Mouse (Mus musculus): ENCODE data around the gene Gm5617. TPM values are rescaled to one million over a fixed set of nuclear protein-coding genes. Genes with fewer than 3 reads are reported as not detected.

Gene Gm5617
- 41.3 and 45.1 TPM in 2 replicates for polyA plus RNA-seq (2014; fragmentation: Nextera tagmentation; extraction: Ambion mirVana)

DNA sequence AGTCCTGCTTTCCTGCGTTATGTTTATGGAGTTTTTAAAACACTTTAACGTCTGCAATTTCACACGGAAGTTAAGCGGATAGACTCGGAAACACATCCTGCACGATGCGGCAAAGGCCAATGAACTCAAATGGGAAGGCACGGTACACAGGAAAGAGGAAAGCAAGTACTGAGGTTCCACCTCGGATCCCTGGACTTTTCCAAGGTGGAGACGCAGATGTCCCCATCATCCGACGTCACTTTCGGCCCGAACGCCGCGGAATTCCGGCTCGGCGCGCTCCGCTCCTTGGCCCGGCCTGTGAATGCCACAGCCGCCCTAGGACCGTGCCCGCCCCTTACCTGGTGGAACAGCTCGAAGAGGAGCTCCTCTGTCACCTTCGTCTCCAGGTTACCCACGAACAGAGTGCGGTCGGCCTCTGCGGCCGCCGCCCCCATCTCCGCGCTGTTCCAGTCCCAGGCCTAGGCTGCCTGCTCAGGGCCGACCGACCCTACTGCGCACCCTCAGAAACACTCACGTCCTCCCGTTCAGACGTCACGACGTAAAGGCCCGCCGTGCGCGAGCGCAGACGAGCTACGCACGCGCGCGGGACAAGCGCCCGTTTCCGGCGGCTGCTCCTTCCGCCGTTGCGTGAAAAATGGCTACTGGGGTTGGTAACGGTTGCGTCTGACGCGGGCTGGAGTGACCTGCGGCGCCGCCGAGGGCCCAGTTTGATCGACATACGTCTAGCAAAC, at the start of gene Gm5617, which contains the start of gene Rbm7:
Gm5617 (plus strand) TSS at position 626 of the 731 bp plus-strand sequence.
Rbm7 (minus strand) TSS at position 483 of the 731 bp plus-strand sequence.
- no peaks in the 10 kb centered on the region for H3K27me3 ChIP-seq (ENCODE audit: control insufficient read depth, insufficient read depth, low read length)
- H3K27ac ChIP-seq (ENCODE audit: low read depth, low read length), result peak within 1 kb of the TSS; percentile 81
- peak within 1 kb of the TSS; percentile 89 for H3K9ac ChIP-seq (ENCODE audit: low read depth, low read length)
- under 1% methylated on average over 71 of the region's 72 CpGs for WGBS
- peak within 1 kb of the TSS; percentile 88 for H3K4me2 ChIP-seq (replicated peaks; ENCODE audit: low read depth, low read length)
- H3K4me1 ChIP-seq (ENCODE audit: control insufficient read depth, insufficient read depth, low read length), result peaks cover 15% of the 10 kb centered on the region; the same call in 1 of the 2 replicates
- no peaks in the 10 kb centered on the region for H3K9me3 ChIP-seq (ENCODE audit: control insufficient read depth, low read length)
- peak within 1 kb of the TSS; percentile 56 for H3K4me3 ChIP-seq (ENCODE audit: low read length)
- H3K36me3 ChIP-seq (ENCODE audit: control insufficient read depth, insufficient read depth, low read length), result peaks cover 35% of the 10 kb centered on the region
- ATAC-seq (ENCODE audit: low FRiP score, low TSS enrichment), result peak; percentile 99

GRCm38 (mm10) chr9:48447783-48448209, 47.4 kb upstream of the Gm5617 start:
- 42% methylated on average over 5 of the region's 5 CpGs for WGBS
- H3K27me3 ChIP-seq (ENCODE audit: control insufficient read depth, insufficient read depth, low read length), result no peaks in the 10 kb centered on the region
- H3K36me3 ChIP-seq (ENCODE audit: control insufficient read depth, insufficient read depth, low read length), result no peaks in the 10 kb centered on the region
- no peak overlapping the region for H3K9ac ChIP-seq (ENCODE audit: low read depth, low read length)
- H3K27ac ChIP-seq (ENCODE audit: low read depth, low read length), result no peak overlapping the region
- no peaks in the 10 kb centered on the region for H3K4me1 ChIP-seq (ENCODE audit: control insufficient read depth, insufficient read depth, low read length)
- ATAC-seq (ENCODE audit: low FRiP score, low TSS enrichment), result no peak
- no peaks in the 10 kb centered on the region for H3K9me3 ChIP-seq (ENCODE audit: control insufficient read depth, low read length)
- H3K4me3 ChIP-seq (ENCODE audit: low read length), result no peak overlapping the region
- no peak overlapping the region for H3K4me2 ChIP-seq (replicated peaks; ENCODE audit: low read depth, low read length)

DNA sequence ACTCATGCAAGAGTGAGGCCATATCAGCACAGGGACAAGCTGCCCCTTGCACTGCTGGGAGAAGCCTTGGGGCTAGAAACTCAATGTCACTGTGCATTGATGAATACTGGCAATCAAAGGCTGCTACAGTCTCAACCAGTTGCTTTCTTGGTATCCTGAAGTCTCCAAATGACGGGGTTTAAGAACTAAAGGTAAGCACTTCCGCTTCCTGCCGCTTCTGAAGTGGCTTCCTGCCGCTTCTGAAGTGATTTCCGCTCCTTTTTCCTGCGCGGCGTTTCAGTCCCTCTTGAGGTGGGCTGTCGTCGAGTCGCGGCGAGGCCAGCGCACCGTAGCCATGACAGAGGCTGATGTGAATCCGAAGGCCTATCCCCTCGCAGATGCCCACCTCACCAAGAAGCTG, 45.2 kb upstream of the Gm5617 start:
- H3K9ac ChIP-seq (ENCODE audit: low read depth, low read length), result no peak overlapping the region
- 92% methylated on average over 17 of the region's 17 CpGs for WGBS

DNA sequence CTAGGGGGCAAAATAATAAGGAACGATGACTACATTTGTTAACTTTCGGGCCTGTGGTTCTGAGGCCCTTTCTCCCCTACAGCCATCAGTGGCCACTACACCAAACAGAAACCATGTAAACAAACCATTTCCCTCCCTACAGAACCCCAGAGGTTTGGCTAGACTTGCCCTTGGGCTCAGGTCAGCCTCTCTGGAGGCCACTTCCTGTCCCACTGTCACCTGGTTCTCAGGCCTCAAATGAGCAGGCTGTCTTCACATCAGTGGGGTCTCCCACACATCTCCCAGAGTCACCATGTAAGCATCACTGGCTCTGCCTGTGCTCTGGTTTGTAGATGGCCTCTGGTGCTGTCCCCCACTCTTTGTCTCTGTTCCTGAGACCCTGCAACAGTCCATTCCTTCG, 39.3 kb upstream of the Gm5617 start:
- ATAC-seq (ENCODE audit: low FRiP score, low TSS enrichment), result no peak
- WGBS, result 89% methylated on average over 3 of the region's 3 CpGs
- Histone ChIP-seq H3K9ac (ENCODE audit: low read depth, low read length) (no peak overlapping the region), H3K4me2 (replicated peaks; ENCODE audit: low read depth, low read length) (no peak overlapping the region), H3K4me1 (ENCODE audit: control insufficient read depth, insufficient read depth, low read length) (no peaks in the 10 kb centered on the region), H3K4me3 (ENCODE audit: low read length) (no peak overlapping the region), H3K27me3 (ENCODE audit: control insufficient read depth, insufficient read depth, low read length) (no peaks in the 10 kb centered on the region), H3K36me3 (ENCODE audit: control insufficient read depth, insufficient read depth, low read length) (no peaks in the 10 kb centered on the region), H3K27ac (ENCODE audit: low read depth, low read length) (no peak overlapping the region), H3K9me3 (ENCODE audit: control insufficient read depth, low read length) (no peaks in the 10 kb centered on the region)

More for the DNA sequence above, 45.2 kb upstream of the Gm5617 start:
- no peak overlapping the region for H3K27ac ChIP-seq (ENCODE audit: low read depth, low read length)
- no peak overlapping the region for H3K4me3 ChIP-seq (ENCODE audit: low read length)
- H3K9me3 ChIP-seq (ENCODE audit: control insufficient read depth, low read length), result no peaks in the 10 kb centered on the region
- no peak for ATAC-seq (ENCODE audit: low FRiP score, low TSS enrichment)
- no peaks in the 10 kb centered on the region for H3K4me1 ChIP-seq (ENCODE audit: control insufficient read depth, insufficient read depth, low read length)
- H3K36me3 ChIP-seq (ENCODE audit: control insufficient read depth, insufficient read depth, low read length), result no peaks in the 10 kb centered on the region
- H3K27me3 ChIP-seq (ENCODE audit: control insufficient read depth, insufficient read depth, low read length), result no peaks in the 10 kb centered on the region
- H3K4me2 ChIP-seq (replicated peaks; ENCODE audit: low read depth, low read length), result no peak overlapping the region

DNA sequence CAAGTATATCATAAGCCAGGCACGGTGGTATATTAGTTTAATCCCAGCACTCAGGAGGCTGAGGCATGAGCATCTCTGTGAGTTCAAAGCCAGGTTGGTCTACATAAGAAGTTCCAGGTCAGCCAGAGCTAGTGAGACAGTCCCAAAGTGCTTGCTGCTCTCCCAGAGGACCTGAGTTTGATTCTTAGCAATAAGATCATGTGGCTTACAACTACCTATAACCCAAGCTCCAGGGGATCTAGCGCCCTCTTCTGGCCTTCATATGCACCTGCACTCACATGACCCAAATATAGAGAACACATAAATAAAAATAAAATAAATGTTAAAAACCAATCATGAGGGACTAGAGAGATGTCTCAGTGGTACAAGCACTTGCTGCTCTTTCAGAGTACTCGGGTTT, 36.4 kb upstream of the Gm5617 start:
- no peak overlapping the region for H3K9ac ChIP-seq (ENCODE audit: low read depth, low read length)
- no peak for ATAC-seq (ENCODE audit: low FRiP score, low TSS enrichment)
- H3K27ac ChIP-seq (ENCODE audit: low read depth, low read length), result no peak overlapping the region
- no peaks in the 10 kb centered on the region for H3K4me1 ChIP-seq (ENCODE audit: control insufficient read depth, insufficient read depth, low read length)
- no peaks in the 10 kb centered on the region for H3K27me3 ChIP-seq (ENCODE audit: control insufficient read depth, insufficient read depth, low read length)
- no peaks in the 10 kb centered on the region for H3K9me3 ChIP-seq (ENCODE audit: control insufficient read depth, low read length)
- no peak overlapping the region for H3K4me2 ChIP-seq (replicated peaks; ENCODE audit: low read depth, low read length)
- no peak overlapping the region for H3K4me3 ChIP-seq (ENCODE audit: low read length)
- no peaks in the 10 kb centered on the region for H3K36me3 ChIP-seq (ENCODE audit: control insufficient read depth, insufficient read depth, low read length)
- WGBS, result 72% methylated on average over 3 of the region's 3 CpGs

- no peak overlapping the region for H3K27ac ChIP-seq (ENCODE audit: low read depth, low read length)
- no peak overlapping the region for H3K4me3 ChIP-seq (ENCODE audit: low read length)
- H3K9ac ChIP-seq (ENCODE audit: low read depth, low read length), result no peak overlapping the region
- no peaks in the 10 kb centered on the region for H3K4me1 ChIP-seq (ENCODE audit: control insufficient read depth, insufficient read depth, low read length)
- H3K4me2 ChIP-seq (replicated peaks; ENCODE audit: low read depth, low read length), result no peak overlapping the region
- ATAC-seq (ENCODE audit: low FRiP score, low TSS enrichment), result no peak
- WGBS, result 80% methylated on average over 5 of the region's 5 CpGs
- H3K9me3 ChIP-seq (ENCODE audit: control insufficient read depth, low read length), result no peaks in the 10 kb centered on the region
- no peaks in the 10 kb centered on the region for H3K36me3 ChIP-seq (ENCODE audit: control insufficient read depth, insufficient read depth, low read length)
- H3K27me3 ChIP-seq (ENCODE audit: control insufficient read depth, insufficient read depth, low read length), result no peaks in the 10 kb centered on the region
These were observed 35.9 kb upstream of the Gm5617 start for GRCm38 (mm10) chr9:48459391-48459790.

- no peak overlapping the region for H3K27ac ChIP-seq (ENCODE audit: low read depth, low read length)
- no peak for ATAC-seq (ENCODE audit: low FRiP score, low TSS enrichment)
- no peak overlapping the region for H3K9ac ChIP-seq (ENCODE audit: low read depth, low read length)
- no peaks in the 10 kb centered on the region for H3K27me3 ChIP-seq (ENCODE audit: control insufficient read depth, insufficient read depth, low read length)
- no peaks in the 10 kb centered on the region for H3K36me3 ChIP-seq (ENCODE audit: control insufficient read depth, insufficient read depth, low read length)
- H3K9me3 ChIP-seq (ENCODE audit: control insufficient read depth, low read length), result peaks cover 3% of the 10 kb centered on the region; the same call in 1 of the 2 replicates
- WGBS, result 92% methylated on average over 8 of the region's 8 CpGs
- no peak overlapping the region for H3K4me3 ChIP-seq (ENCODE audit: low read length)
- no peaks in the 10 kb centered on the region for H3K4me1 ChIP-seq (ENCODE audit: control insufficient read depth, insufficient read depth, low read length)
- no peak overlapping the region for H3K4me2 ChIP-seq (replicated peaks; ENCODE audit: low read depth, low read length)
These were observed 34.5 kb upstream of the Gm5617 start for GRCm38 (mm10) chr9:48460720-48461119.

- H3K4me2 ChIP-seq (replicated peaks; ENCODE audit: low read depth, low read length), result no peak overlapping the region
- H3K36me3 ChIP-seq (ENCODE audit: control insufficient read depth, insufficient read depth, low read length), result no peaks in the 10 kb centered on the region
- no peak for ATAC-seq (ENCODE audit: low FRiP score, low TSS enrichment)
- peaks cover 3% of the 10 kb centered on the region; the same call in 1 of the 2 replicates for H3K9me3 ChIP-seq (ENCODE audit: control insufficient read depth, low read length)
- no peak overlapping the region for H3K27ac ChIP-seq (ENCODE audit: low read depth, low read length)
- no peaks in the 10 kb centered on the region for H3K4me1 ChIP-seq (ENCODE audit: control insufficient read depth, insufficient read depth, low read length)
- WGBS, result 55% methylated on average over 3 of the region's 3 CpGs
- H3K4me3 ChIP-seq (ENCODE audit: low read length), result no peak overlapping the region
- no peaks in the 10 kb centered on the region for H3K27me3 ChIP-seq (ENCODE audit: control insufficient read depth, insufficient read depth, low read length)
- no peak overlapping the region for H3K9ac ChIP-seq (ENCODE audit: low read depth, low read length)
These were observed 33.7 kb upstream of the Gm5617 start for GRCm38 (mm10) chr9:48461545-48461944.

GRCm38 (mm10) chr9:48465671-48466070, 29.6 kb upstream of the Gm5617 start:
- peaks cover 7% of the 10 kb centered on the region; the same call in 1 of the 2 replicates for H3K36me3 ChIP-seq (ENCODE audit: control insufficient read depth, insufficient read depth, low read length)
- no peaks in the 10 kb centered on the region for H3K4me1 ChIP-seq (ENCODE audit: control insufficient read depth, insufficient read depth, low read length)
- H3K27ac ChIP-seq (ENCODE audit: low read depth, low read length), result no peak overlapping the region
- peaks cover 3% of the 10 kb centered on the region; the same call in 1 of the 2 replicates for H3K9me3 ChIP-seq (ENCODE audit: control insufficient read depth, low read length)
- ATAC-seq (ENCODE audit: low FRiP score, low TSS enrichment), result no peak
- H3K27me3 ChIP-seq (ENCODE audit: control insufficient read depth, insufficient read depth, low read length), result no peaks in the 10 kb centered on the region
- no peak overlapping the region for H3K9ac ChIP-seq (ENCODE audit: low read depth, low read length)
- WGBS, result 95% methylated on average over 3 of the region's 3 CpGs
- no peak overlapping the region for H3K4me2 ChIP-seq (replicated peaks; ENCODE audit: low read depth, low read length)
- no peak overlapping the region for H3K4me3 ChIP-seq (ENCODE audit: low read length)

All from kidney, embryonic 14.5 days (tissue).